Mouse (Mus musculus): ENCODE measurements around the gene Minpp1.

Gene Minpp1

DNA sequence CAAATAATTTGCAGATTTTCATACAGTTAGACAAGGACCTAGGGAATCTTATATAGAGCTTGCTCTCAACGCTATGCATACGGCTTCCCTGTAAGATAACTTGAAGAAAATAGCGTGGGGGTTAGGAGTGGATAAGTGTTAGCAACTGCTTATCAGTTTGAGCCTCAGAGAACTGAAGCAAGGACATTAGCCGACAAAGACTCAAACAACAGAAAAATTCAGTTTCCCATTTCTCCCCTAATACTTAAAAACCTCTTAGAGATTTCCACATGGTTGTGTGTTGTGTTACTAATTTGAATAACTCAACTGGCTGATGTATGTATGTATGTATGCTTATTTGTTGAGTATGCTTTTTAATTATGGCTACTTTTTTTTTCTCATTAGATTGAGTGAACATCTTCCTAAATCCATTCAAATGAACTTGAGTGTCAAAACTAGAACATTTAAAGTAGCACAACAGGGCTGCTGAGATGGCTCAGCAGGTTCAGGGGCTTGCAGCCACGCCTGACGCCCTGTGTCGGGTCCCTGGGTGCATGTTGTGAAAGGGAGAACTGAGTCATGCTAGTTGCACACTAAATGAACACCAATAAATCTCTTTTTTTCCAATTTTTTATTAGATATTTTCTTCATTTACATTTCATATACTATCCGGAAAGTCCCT, 2.2 kb downstream of the Minpp1 start:
- in situ Hi-C loops (cut with MboI, MseI): no loop called here

DNA sequence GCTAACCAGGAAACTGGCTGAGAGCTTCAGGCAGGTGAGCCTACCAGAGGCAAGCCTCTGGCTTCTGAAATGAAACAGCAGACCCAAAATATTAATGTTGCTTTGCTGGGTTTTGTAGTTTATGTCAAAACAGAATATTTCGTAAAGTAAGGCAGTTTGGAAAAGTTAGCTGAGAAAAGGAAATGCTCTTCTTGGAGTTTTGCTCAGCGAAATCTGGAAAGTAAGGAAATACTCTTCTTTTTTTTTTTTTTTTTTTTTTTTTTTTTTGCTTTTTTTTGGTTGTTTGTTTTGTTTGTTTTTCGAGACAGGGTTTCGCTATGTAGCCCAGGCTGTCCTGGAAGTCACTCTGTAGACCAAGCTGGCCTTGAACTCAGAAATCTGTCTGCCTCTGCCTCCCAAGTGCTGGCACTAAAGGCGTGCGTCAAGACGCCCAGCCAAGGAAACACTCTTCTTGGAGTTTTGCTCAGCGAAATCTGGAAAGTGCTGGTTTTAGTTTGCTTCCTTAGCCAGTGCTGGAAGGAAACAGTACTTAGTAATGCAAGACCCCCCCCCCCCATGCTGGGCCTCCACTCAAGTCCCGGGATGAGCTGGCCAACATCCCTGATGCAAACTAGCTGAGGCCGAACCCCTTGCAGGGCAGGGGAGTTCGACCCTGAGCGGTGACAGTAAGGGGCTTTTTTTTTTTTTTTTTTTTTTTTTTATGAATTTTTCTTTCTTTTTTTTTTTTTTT, 3.8 kb downstream of the Minpp1 start:
- in situ Hi-C loops (cut with MboI, MseI): no loop called here

DNA sequence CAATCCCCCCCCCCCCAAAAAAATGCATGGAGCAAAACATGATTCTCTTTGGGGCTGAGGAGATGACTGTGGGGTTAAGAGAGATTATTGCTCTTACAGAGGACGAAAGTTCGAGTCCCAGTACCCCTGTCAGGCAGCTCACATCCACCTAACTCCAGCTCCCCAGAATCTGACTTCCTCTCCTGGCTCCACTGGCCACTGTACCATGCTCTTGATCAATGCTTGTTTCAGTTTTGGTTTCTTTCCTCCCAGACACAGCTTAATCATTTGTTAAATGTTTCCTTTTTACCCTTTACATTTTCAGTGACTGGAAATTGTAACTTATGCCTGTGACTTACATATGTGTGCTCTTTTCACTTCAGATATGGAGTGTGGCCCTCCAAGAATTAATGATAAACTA, 5.4 kb downstream of the Minpp1 start:
- in situ Hi-C loops (cut with MboI, MseI): no loop called here

DNA sequence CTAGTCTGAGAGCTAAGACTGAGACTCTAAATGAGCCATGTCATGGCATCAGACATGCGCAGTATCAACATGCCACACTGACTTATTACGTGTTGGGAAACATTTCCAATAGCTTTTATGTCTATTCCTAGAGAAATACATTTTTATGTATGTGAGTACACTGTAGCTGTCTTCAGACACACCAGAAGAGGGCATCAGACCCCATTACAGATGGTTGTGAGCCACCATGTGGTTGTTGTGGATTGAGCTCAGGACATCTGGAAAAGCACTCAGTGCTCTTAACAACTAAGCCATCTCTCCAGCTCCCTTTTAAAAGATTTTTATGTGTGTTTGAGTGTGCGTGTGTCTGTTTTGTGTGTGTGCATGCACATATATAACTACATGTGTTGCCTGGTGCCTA, 6.8 kb downstream of the Minpp1 start:
- in situ Hi-C loops (cut with MboI, MseI): no loop called here

DNA sequence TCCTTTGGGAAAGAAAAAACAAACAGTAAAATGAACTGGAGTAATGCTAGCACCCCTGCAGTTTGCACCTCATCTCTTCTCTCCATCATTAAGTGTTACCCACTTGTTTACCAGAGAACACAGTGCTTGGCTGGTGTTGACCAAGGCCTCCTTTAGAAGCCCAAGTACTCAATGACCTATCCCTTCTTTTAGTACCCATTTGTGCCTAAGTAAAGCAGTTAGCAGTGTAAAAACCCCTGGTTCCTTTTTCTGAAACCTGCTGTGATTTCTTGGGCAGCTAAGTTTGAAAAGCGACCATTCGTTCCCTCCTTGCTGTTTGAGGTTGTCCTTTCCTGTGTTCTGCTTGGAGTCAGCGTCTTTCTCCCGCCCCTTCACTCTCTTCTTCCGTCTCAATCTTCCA, 7.4 kb downstream of the Minpp1 start:
- in situ Hi-C loops (cut with MboI, MseI): no loop called here

DNA sequence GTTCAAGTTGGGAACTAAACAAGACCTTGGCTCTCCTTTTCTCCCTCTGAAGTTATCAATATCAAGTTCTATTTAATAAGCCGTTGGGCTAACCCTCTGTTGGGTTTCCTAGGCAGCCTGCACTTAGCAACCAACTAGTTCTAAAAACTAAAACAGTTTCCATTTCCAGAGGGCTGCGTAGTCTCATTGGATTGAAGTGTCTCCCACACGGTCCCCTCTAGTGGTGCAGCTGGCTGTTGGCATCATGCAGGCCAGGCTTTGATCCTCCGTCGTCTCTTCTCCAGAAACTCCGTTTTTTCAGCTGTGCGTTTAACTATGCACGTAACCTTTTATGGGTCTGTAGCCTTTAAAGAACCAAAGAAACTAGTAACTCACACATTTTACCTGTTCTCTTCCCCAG, 7.9 kb downstream of the Minpp1 start:
- in situ Hi-C loops (cut with MboI, MseI): no loop called here

DNA sequence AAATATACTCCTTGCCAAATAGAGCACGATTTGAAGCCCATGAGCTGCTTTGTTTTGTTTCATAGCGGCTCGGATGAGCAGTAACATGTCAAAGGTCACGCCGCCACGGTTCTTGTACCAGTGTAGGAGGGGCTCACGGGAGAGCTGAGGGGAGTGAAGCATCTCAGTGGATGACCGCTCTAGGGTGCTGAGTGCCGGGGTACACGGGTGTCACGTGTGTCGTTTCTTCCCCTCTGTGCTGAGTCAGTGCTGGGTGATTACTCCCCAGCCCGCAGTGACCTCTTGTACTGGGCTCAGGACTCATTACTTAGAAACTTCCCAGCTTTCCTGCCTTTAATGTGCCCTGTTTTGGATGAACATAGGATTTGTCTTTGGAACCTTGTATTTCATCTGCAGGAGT, 9.0 kb downstream of the Minpp1 start:
- in situ Hi-C loops (cut with MboI, MseI): no loop called here

DNA sequence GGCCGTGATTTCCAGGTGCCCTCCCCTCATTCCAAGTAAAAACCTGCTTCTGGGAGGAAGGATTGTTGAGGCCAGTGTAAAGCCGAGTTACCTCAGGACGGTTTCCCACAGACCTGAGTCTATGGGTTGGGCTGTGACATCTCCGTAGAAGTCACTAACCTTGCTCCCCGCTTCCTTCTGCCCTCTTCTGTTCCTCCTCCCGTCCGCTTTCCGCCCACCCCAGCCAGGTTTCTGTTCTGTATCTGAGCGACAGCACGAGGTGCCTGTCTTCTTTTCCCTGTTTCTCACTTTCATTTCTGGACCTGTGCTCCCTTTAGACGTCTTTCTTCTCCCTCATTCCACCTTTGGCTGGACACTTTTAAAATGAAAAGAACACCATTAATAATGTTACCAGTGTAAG, 9.5 kb downstream of the Minpp1 start:
- in situ Hi-C loops (cut with MboI, MseI): no loop called here

DNA sequence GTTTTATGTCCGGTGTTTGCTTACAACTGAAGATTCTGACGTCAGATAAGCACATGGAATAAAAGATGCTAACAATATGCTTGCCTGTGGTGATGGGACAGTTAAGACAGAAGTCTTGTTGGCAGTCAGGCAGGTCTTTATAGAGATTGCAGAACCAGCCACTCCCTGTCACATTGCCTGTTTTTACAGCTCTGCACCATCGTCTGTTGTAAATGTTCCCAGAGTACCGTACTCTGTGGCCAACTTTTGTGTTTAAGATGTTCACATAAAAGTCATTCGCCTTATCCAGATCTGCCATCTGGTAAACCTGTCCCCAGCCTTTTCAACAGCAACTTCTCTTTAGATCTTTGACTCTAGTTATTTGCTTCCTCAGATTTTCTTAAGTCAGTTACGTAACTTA, 11.8 kb downstream of the Minpp1 start:
- in situ Hi-C loops (cut with MboI, MseI): no loop called here

DNA sequence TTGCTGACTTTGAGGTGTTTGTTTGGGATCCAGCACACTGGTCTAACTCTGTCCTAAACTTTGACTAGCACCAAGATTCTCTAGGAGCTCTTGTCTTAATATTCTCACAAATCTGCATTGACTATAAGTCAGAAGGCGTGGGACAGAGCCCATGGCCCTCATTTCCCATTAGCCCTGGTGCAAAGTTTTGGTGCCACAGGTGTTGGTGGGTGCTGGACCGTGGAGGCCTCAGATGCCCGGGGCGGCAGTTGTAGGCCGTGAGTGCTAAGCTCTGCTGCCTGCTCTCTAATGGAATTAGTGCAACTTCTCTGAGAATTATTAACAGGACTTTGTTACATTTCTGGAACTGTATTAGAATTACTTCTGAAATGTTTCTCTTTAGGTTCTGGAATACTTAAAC, 12.4 kb downstream of the Minpp1 start:
- in situ Hi-C loops (cut with MboI, MseI): no loop called here

DNA sequence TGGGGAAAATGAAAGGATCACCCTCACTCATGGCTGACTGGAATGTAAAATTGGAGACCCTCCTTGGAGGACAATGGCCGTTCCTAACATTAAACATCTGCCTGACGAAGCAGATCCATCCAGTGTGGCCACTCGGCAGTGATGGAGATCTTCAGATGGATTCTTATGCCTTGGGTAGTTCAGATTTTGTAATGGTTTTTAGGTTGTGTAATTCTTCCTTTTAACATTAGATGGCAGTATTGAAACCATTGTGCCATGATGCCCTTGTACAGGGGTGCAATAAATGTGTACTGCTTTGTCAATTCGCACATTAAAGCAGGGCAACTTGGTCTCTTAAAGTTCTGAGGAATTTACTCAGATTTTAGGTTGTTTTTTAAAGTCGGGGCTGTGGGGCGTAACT, 15.8 kb downstream of the Minpp1 start:
- in situ Hi-C loops (cut with MboI, MseI): loop anchor here (10.0 kb wide), 1 partner anchor 163 kb away; no protein-coding TSS in a partner anchor

DNA sequence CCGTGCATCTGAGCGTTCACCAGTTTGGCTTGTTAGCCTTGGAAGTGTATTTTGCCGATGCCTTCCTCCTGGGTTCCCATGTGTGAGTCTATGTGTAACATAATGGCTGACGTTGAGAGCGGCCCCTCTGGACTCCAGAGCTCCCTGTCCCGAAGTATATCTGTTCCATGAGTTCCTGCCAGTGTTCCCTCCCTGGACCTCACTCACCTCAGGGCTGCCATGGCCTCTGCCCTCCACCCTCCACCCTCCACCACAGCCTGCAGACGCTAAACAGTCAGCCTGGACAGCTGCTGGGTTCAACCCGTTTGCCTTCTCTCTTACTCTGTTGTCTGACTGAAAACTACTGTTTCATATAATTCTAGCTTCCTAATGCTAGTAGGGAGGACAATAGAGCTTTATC, 20.5 kb downstream of the Minpp1 start:
- in situ Hi-C loops (cut with MboI, MseI): loop anchor here (10.0 kb wide), 1 partner anchor 159 kb away; no protein-coding TSS in a partner anchor

DNA sequence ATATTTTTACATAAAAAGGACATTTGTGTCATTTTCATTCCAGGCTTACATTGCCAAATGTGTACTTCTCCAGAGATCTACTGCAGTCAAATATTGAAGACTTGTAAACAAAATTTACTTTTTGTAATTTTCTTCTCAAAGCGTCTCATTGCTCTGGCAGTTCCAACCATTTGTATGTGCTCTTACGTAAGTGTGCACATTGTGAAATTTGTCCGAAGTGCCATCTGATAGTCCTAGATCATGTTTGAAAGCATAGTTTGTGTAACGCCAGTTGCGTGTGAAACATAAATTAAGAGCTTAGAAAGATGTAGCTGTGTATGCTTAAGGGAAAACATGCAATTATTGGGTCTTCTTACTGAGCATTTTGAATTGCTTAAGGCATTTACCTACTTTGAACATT, 20.9 kb downstream of the Minpp1 start:
- in situ Hi-C loops (cut with MboI, MseI): loop anchor here (10.0 kb wide), 1 partner anchor 158 kb away; no protein-coding TSS in a partner anchor

DNA sequence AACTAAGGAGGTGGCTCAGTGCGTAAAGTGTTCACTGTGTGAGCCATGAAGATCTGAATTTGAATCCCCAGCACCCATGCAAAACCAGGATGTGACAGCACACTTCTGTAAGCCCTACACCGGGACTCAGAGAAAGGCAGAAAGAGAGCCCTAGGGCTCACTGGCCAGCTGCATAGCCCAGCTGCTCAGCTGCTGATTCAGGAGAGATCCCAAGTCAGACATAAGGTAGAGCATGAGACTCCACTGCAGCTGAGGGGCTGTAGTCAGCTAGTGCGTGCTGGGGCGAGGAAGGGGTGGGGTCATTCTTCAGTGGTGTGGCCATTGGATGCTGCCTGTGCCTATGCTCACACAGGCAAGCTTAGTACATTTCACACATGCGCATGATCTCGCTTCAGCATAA, 21.5 kb downstream of the Minpp1 start:
- in situ Hi-C loops (cut with MboI, MseI): loop anchor here (10.0 kb wide), 1 partner anchor 158 kb away; no protein-coding TSS in a partner anchor

DNA sequence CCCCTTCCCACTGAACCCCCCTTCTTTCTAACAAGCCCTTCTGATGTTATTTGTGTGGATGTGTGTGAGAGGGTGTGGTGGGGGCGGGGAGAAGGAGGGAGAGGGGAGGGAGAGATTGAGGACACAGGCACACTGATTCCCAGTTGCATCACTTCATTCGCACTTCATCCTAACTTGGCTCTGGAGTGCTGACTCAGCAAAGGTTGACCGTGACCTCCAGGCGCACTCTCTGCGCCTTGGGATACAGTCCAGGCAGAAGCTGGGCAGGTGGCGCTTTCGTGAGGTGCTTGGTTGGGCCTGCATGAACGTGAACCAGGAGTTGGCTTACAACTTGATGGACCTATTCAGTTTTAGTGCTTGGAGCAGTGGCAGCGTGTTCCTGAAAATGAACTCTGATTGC, 22.0 kb downstream of the Minpp1 start:
- in situ Hi-C loops (cut with MboI, MseI): loop anchor here (10.0 kb wide), 1 partner anchor 157 kb away; no protein-coding TSS in a partner anchor

DNA sequence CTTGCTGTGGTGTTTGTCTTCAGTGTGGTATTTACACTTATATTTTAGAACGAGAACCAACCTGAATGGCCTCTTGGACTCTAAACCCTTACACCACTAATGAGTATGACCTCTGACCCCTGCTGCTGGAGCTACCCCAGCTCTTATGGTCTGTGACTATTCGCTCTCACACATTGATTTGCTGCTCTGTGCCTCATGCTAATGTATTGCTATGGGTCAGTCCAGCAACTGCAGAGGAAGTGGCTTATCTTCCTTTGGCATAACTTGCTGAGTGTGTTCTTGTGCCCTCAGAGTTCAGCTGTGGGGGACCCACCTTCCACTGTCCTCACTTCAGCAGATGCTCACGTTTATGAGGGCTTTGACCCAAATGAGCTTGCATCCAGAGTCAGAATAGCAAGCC, 24.7 kb downstream of the Minpp1 start:
- in situ Hi-C loops (cut with MboI, MseI): loop anchor here (5.0 kb wide), 1 partner anchor 48 kb away; no protein-coding TSS in a partner anchor

DNA sequence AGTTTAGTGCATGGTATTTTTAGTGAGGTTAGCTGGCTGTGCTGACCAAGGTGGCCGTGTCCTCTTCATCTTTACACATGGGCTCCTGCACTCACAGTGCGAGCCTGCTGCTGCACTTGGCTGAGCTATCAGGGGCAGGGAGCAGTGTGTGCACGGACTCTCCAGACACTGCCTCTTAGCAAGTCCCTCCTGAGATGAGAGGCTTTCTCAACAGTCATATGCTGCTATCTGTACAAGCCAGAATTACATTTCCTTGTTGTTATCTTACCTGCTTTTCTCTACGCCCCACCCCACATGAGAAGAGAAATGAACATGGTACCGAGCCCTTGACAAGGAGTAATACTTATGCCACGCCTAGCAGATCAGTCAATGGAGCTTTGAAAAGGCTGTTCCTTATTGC, 25.4 kb downstream of the Minpp1 start:
- in situ Hi-C loops (cut with MboI, MseI): loop anchor here (5.0 kb wide), 1 partner anchor 49 kb away; no protein-coding TSS in a partner anchor

DNA sequence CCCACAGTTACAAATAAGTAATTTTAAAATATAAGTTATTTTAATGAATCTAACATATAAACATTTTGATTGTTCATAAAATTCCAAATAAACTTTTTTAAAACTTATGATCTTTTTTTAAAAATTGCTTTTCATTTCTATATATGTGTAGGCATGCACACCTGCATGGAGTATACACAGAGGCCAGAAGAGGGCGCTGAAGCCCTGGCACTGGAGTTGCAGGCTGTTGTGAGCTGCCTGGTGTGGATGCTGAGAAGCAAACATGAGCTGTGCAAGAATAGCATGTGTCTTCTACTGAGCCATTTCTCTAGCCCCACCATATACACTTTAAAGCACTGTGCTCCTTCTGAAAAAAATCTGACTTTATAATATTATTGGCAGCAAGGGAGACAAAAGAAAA, 26.9 kb downstream of the Minpp1 start:
- in situ Hi-C loops (cut with MboI, MseI): loop anchor here (5.0 kb wide), 1 partner anchor 50 kb away; no protein-coding TSS in a partner anchor

DNA sequence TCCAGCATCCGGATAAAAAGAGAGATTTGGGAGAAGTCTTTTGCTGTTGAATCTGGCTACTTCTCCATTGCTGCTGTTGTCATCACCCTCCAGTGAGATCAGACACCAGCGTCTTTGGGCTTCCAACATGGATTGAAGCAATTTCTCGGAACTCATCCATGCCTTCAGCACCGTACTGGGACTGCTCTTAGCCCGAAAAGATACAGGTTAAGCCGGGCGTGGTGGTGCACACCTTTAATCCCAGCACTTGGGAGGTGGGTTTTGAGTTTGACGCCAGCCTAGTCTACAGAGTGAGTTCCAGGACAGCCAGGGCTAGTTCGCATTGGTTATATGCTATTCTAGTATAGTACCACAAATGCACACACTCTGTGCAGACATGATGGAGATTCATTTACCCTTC, 31.0 kb downstream of the Minpp1 start:
- in situ Hi-C loops (cut with MboI, MseI): no loop called here

DNA sequence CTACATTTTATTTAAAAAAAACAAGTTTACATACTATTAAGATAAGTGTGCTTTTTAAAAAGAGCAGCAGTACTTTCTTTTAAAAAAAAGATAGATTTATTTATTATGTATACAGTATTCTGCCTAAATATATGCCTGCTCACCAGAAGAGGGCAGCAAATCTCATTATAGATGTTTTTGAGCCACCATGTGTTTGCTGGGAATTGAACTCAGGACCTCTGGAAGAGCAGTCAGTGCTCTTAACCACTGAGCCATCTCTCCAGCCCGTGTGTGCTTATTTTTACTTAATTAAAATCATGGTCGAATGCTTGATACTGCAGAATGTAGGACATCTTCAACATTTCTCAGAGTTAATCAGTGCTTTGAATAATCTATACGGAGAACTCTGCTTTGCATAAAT, 35.9 kb downstream of the Minpp1 start:
- in situ Hi-C loops (cut with MboI, MseI): no loop called here

DNA sequence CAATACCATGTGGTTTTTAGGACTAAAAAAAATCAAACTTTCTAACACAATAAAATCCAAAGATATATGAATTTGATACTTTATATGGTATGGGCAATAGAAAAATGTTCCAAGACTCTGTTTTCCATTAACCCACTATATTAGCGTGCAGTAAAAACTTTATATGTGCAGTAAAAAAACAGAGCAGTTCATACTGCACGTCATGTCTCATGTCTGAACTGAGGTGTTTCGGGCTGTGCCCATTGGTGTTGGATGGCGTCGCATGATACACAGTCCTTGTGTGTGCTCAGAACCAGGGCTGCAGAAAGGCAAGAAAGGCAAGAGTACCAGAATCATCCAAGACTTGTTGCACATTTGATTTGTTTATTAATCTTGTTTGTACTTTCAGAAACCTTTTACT, 36.7 kb downstream of the Minpp1 start:
- in situ Hi-C loops (cut with MboI, MseI): no loop called here

DNA sequence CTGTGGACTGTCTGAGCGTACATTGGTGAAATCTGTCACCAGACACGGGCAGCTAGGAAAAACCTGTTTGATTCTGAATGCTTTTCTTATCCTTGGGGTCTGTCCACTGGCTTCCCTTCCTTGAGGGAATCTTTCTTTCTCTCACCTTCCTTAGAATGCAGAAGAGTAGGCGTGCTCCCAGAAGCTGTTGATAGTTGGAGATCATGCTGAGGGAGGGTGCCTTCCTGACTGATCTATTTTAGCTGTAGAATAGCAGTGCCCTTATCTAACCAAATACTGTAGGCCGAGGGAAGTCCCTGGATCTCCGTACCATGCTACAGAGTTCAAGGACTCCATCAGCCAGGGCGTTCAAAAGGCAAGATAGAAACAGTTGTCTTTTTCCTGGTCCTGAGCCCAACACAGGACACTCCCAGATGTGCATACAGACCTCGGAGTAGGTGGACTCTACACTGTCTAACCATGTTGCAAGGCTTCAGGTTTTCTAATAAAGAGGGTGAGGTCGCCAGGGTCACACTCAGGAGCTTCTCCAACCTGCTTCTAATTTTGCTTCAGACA, 37.3 kb downstream of the Minpp1 start:
- in situ Hi-C loops (cut with MboI, MseI): no loop called here
